28 mouse cellular contexts compared by ENCODE assay signal in the genomic region with DNA sequence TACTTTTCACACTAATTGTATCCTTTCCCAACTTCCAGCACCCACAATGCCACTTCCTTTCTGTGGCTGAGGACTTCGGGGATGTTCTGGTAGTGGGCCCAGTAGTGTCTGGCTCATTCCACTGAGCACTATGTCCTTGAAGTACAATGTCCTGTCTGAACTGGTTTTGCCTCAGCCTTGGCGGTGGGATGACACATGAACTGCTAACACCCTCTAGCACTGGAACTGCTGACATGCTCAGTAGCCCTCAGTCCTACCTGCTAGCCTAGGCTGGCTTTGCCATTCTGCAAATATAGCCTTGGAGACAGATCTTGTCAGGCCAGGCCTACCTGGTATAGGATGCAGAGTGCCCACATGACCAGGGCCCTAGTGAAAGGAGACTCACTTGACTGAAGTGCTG. TPM values are rescaled to one million over a fixed set of nuclear protein-coding genes. Genes with fewer than 3 reads are reported as not detected.
"Had no signal": no experiment of that assay in that cellular context is flagged by ENCODE, and none has a peak within 500 bp of the region (broad histone marks: within the 10 kb centered on the region; RNA-seq: fewer than 3 reads in every experiment).

No protein-coding gene starts in this region.

- H3K27ac ChIP-seq: kidney, postnatal 0 days; limb, embryonic 12.5 days; limb, embryonic 15.5 days; liver, embryonic 14.5 days; lung, embryonic 15.5 days; midbrain, embryonic 10.5 days; midbrain, embryonic 13.5 days; neural tube, embryonic 13.5 days; stomach, postnatal 0 days had no signal

- ATAC-seq: liver, postnatal 0 days; midbrain, embryonic 13.5 days; midbrain, embryonic 16.5 days had no signal

- H3K4me2 ChIP-seq: limb, embryonic 12.5 days; limb, embryonic 15.5 days; liver, embryonic 11.5 days; lung, embryonic 15.5 days; midbrain, embryonic 13.5 days; neural tube, embryonic 13.5 days had no signal

- H3K4me3 ChIP-seq: limb, embryonic 12.5 days; limb, embryonic 15.5 days; lung, embryonic 15.5 days; megakaryocyte, embryonic 14.5 days; midbrain, embryonic 10.5 days; midbrain, embryonic 13.5 days; myocyte; neural tube, embryonic 13.5 days had no signal

- H3K9ac ChIP-seq: limb, embryonic 12.5 days; limb, embryonic 15.5 days; liver, embryonic 14.5 days; liver, postnatal 0 days; lung, embryonic 15.5 days; midbrain, embryonic 13.5 days; neural tube, embryonic 13.5 days had no signal

- H3K4me1 ChIP-seq: limb, embryonic 12.5 days; limb, embryonic 15.5 days; lung, embryonic 15.5 days; midbrain, embryonic 10.5 days; midbrain, embryonic 13.5 days; neural tube, embryonic 13.5 days had no signal

- H3K9me3 ChIP-seq: limb, embryonic 12.5 days; limb, embryonic 15.5 days; lung, embryonic 15.5 days; megakaryocyte, embryonic 14.5 days; midbrain, embryonic 10.5 days; midbrain, embryonic 13.5 days; neural tube, embryonic 13.5 days had no signal

- H3K27me3 ChIP-seq: limb, embryonic 12.5 days; limb, embryonic 15.5 days; lung, embryonic 15.5 days; megakaryocyte, embryonic 14.5 days; midbrain, embryonic 13.5 days; neural tube, embryonic 13.5 days had no signal

- DNase-seq: kidney, adult 2 months; left cerebral cortex, postnatal 4 days; liver, postnatal 0 days; lung, postnatal 10 days; lung, postnatal 36 days; right cerebral cortex, postnatal 4 days; thymus, postnatal 25 days had no signal

RNA-seq across cellular contexts. Expression of gene Znrf4, which starts 49.6 kb away (rescaled TPM):
- total RNA-seq: layer of hippocampus, postnatal 14 days; left cerebral cortex, adult 8-10 months; left cerebral cortex, postnatal 14 days; left cerebral cortex, postnatal 4 days; monocyte, adult 5-6 weeks; neutrophil, adult 5-6 weeks had no signal
- polyA plus RNA-seq: kidney, embryonic 14.5 days; kidney, postnatal 0 days; limb, embryonic 12.5 days; limb, embryonic 15.5 days; liver, embryonic 11.5 days; liver, embryonic 14.5 days; liver, postnatal 0 days; lung, embryonic 15.5 days; midbrain, embryonic 10.5 days; midbrain, embryonic 13.5 days; midbrain, embryonic 16.5 days; myocyte; neural tube, embryonic 13.5 days; stomach, embryonic 14.5 days; stomach, postnatal 0 days; thymus, postnatal 0 days had no signal
